Mouse (Mus musculus) testis, adult 2 months (tissue): ENCODE results near the gene Atp9a.

ENCODE experiments used
- CTCF ChIP-seq: fragments of 200-500 bp; IDR thresholded peaks from 2 replicates; pipeline ENCODE4 v1.5.1; 2012; ENCODE audit warnings: low read depth, mild to moderate bottlenecking, inconsistent platforms, low read length, moderate library complexity; ENCODE audit not compliant: control insufficient read depth, insufficient read depth, insufficient replicate concordance
- POLR2A ChIP-seq: fragments of 200-500 bp; IDR thresholded peaks from 2 replicates; pipeline ENCODE4 v1.6.1; 2012; ENCODE audit warnings: low read depth, mild to moderate bottlenecking, inconsistent platforms, low read length, moderate library complexity; ENCODE audit not compliant: control insufficient read depth

DNA sequence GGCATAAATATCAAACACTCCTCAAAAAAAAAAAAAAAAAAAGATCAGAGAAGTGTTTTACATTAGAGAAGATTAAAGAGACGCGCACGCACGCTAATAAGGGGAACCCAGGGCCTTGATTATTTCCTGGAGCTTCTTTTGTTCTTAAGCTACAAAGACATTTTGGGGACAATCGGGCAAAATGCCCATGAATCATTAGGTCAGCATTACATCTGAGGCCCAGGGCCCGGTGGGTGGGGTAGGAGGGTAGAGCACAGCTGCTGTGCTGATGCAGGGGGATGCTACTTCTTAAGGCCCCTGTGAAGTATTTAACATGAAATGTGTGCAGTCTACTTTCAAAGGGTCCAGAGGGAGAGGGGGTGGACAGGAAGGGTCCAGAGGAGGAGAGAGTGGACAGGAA is 97.4 kb downstream of the Atp9a start:
- TF ChIP-seq POLR2A (no peak), CTCF (no peak)
